Mouse (Mus musculus) spleen, adult 2 months (tissue): Measurements from ENCODE around the gene Mcub. TPM values are rescaled to one million over a fixed set of nuclear protein-coding genes. Genes with fewer than 3 reads are reported as not detected.

Experiments
- DNase-seq, 2 experiments: peaks; one replicate each; pipeline versions ENCODE4 v3.0.0 to v3.0.0-alpha.2; 2012 to 2021; ENCODE audit warnings: low spot score in 2 of 2, low read depth in 1 of 2
- H3K27ac ChIP-seq: fragments of 200-500 bp; 2 replicates; pipeline ENCODE4 v1.5.1; 2012; ENCODE audit warnings: low read length, inconsistent platforms; ENCODE audit not compliant: insufficient read depth
- H3K27me3 ChIP-seq: fragments of 200-500 bp; 2 replicates; pipeline ENCODE4 v1.6.1; 2012; ENCODE audit warnings: mild to moderate bottlenecking, moderate library complexity, low read length, inconsistent platforms; ENCODE audit not compliant: control insufficient read depth, insufficient read depth
- H3K36me3 ChIP-seq: fragments of 200-500 bp; 2 replicates; pipeline ENCODE4 v1.6.1; 2012; ENCODE audit warnings: mild to moderate bottlenecking, low read length, inconsistent platforms; ENCODE audit not compliant: control insufficient read depth, insufficient read depth
- H3K4me1 ChIP-seq: fragments of 200-500 bp; 2 replicates; pipeline ENCODE4 v1.6.1; 2011; ENCODE audit warnings: inconsistent platforms; ENCODE audit not compliant: control insufficient read depth, insufficient read depth, insufficient read length
- H3K4me3 ChIP-seq: fragments of 200-500 bp; 2 replicates; pipeline ENCODE4 v1.5.1; 2011; ENCODE audit warnings: mild to moderate bottlenecking, inconsistent platforms; ENCODE audit not compliant: insufficient read depth, insufficient read length; ENCODE audit errors: extremely low read depth
- CTCF ChIP-seq: fragments of 200-500 bp; IDR thresholded peaks from 2 replicates; pipeline ENCODE4 v1.5.1; 2011; ENCODE audit warnings: mild to moderate bottlenecking, inconsistent platforms; ENCODE audit not compliant: insufficient read depth, insufficient read length, insufficient replicate concordance; ENCODE audit errors: extremely low read depth
- POLR2A ChIP-seq: fragments of 200-500 bp; IDR thresholded peaks from 2 replicates; pipeline ENCODE4 v1.6.1; 2011; ENCODE audit warnings: low read depth, low read length, inconsistent platforms
- WGBS: fragments of 180-500 bp; shearing (Covaris S2); methylation state at CpG from one replicate; pipeline ENCODE4 v1.1.7; 2018; 5-methylcytosine and 5-hydroxymethylcytosine counted together
- polyA plus RNA-seq: library from polyadenylated mRNA; depleted of rRNA; stranded (reverse); fragments of >200 nt; gene quantifications from 2 replicates; pipeline ENCODE4 v1.2.3, GENCODE M21; 2012; rRNA removed

Gene Mcub
- 3.2 and 3.6 TPM in 2 replicates for polyA plus RNA-seq

DNA sequence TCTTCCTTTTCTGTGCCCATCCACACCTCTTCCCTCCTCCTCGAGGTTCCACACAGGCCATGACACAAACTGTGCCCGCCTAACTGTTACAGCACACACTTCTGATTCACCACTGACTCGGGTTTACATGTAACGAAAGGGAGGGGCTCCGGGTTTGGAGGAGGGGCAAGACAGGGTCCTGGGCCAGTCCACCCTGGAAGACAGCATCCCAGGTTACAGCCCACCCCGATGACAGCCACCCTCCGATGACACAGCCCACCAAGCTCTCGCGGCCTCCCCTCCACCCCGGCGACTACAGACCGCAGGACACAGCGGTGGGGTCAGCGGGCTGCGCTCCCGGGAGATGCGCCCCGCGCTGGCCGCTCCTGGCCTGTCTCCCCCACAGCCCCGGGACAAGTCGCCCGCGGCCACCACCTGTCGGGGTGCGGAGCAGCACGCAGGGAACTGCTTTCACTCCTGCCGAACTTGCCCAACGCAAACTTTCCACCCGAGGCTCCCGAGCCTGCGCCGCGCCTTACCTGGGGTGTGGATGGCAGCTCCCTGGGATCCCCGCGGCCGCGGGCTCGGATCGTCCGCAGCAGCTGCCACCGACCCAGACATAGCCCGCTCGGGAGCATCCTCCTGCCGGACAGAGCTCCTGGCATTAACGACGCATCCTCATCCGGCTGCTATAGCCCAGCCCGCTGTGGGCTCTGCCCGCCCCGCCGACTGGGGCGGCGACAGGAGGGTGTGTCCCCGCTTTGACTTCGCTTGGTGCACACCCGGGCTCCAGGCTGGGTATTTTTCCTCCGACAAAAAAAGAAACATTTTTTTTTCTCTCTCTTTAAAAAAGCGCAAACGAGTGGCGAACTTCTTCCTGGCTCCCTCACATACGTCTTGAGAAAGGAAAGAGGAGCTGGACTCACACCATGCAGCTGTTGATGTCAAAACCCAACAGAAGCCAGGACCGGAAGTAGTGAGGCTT is at the start of gene Mcub:
Gene Mcub, minus strand, starts transcription at position 775 of the 964 bp plus-strand sequence.
- Histone ChIP-seq H3K27me3 (peaks cover 9% of the 10 kb centered on the region), H3K27ac (no peak within 1 kb of the TSS), H3K36me3 (no peaks in the 10 kb centered on the region), H3K4me1 (peaks cover 11% of the 10 kb centered on the region), H3K4me3 (peak within 1 kb of the TSS; percentile 72)
- peak; percentile 24 to 35 for DNase-seq
- TF ChIP-seq CTCF (no peak), POLR2A (no peak)
- 2% methylated on average over 62 of the region's 63 CpGs for WGBS

GRCm38 (mm10) chr3:130012943-130013342 is 42.9 kb upstream of the Mcub start:
- WGBS = 40% methylated on average over 2 of the region's 2 CpGs
- DNase-seq = no peak
- TF ChIP-seq CTCF (no peak), POLR2A (no peak)
- Histone ChIP-seq H3K4me1 (no peaks in the 10 kb centered on the region), H3K4me3 (no peak overlapping the region), H3K27ac (no peak overlapping the region), H3K36me3 (peaks cover 8% of the 10 kb centered on the region), H3K27me3 (no peaks in the 10 kb centered on the region)

DNA sequence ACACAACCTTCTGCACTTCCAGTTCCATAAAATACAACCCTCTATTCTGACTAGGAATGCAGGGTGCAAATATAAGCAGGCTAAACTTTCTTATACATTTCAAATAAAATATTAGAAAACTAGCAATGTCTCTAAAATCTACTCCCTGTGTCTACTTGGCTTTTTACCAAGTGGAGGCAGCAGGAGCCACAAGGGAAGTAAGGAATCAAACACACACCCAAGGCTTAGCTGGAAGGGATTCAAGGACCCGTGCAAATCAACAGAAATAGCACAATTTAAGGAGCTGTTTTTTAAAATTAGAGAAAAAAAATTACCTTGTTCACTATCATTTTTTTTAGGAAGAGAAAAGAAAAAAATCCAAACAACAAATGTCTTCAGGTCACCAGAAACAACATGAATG is 41.2 kb upstream of the Mcub start:
- WGBS = 87% methylated on average over 1 of the region's 1 CpGs
- Histone ChIP-seq H3K4me3 (no peak overlapping the region), H3K27me3 (no peaks in the 10 kb centered on the region), H3K27ac (no peak overlapping the region), H3K4me1 (no peaks in the 10 kb centered on the region), H3K36me3 (peaks cover 15% of the 10 kb centered on the region)
- no peak for TF ChIP-seq POLR2A
- no peak for TF ChIP-seq CTCF
- DNase-seq = no peak

DNA sequence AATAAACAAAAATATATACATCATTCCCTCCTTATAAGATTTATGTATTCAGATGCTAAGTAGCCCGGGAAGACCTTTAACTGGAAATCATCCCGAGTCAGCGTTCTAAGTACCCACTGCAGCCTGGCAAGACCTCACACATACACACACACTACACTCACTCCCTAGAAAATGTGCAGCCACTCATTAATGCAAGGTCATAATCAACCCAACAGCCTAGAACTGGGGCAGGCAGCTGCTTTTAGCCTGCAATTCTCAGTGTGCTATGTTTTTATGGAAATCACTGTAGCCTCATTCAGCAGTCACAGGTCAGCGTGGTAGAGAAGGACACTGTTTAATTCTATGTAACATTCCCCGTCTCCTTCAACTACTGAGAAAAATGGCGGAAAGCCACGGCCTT is 36.1 kb upstream of the Mcub start:
- DNase-seq = no peak
- H3K36me3 ChIP-seq = peaks cover 37% of the 10 kb centered on the region
- H3K4me3 ChIP-seq = no peak overlapping the region
- TF ChIP-seq CTCF = no peak
- TF ChIP-seq POLR2A = no peak
- no peaks in the 10 kb centered on the region for H3K4me1 ChIP-seq
- WGBS = 93% methylated on average over 7 of the region's 7 CpGs
- H3K27ac ChIP-seq = no peak overlapping the region
- no peaks in the 10 kb centered on the region for H3K27me3 ChIP-seq

GRCm38 (mm10) chr3:130000926-130001325 is 30.9 kb upstream of the Mcub start:
- H3K4me3 ChIP-seq = no peak overlapping the region
- H3K27me3 ChIP-seq = no peaks in the 10 kb centered on the region
- H3K27ac ChIP-seq = no peak overlapping the region
- H3K36me3 ChIP-seq = peaks cover 34% of the 10 kb centered on the region
- no peaks in the 10 kb centered on the region for H3K4me1 ChIP-seq
- no peak for TF ChIP-seq CTCF
- TF ChIP-seq POLR2A = no peak
- DNase-seq = no peak
- 95% methylated on average over 11 of the region's 11 CpGs for WGBS

DNA sequence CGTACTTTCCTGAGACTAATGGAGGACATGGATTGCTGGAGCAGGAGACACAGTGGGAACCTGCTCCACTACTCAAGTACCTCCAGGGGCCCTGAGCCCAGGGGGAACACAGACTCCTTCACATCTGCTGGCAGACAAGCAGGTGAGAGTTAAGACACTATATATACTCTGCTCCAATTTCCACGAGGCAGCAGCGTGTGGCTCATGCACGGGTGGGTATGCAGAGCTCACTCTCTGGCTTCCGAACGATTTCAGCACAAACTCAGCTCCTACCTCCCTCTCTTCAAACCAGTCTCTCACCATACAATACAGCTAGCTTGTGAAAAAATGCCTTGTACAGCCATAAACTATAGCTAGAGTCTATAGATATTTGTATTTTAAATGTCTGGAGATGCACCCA is 28.5 kb upstream of the Mcub start:
- H3K27ac ChIP-seq = no peak overlapping the region
- TF ChIP-seq CTCF (no peak), POLR2A (no peak)
- WGBS = 92% methylated on average over 6 of the region's 6 CpGs
- no peaks in the 10 kb centered on the region for H3K4me1 ChIP-seq
- H3K27me3 ChIP-seq = no peaks in the 10 kb centered on the region
- peaks cover 37% of the 10 kb centered on the region for H3K36me3 ChIP-seq
- no peak overlapping the region for H3K4me3 ChIP-seq
- no peak for DNase-seq

DNA sequence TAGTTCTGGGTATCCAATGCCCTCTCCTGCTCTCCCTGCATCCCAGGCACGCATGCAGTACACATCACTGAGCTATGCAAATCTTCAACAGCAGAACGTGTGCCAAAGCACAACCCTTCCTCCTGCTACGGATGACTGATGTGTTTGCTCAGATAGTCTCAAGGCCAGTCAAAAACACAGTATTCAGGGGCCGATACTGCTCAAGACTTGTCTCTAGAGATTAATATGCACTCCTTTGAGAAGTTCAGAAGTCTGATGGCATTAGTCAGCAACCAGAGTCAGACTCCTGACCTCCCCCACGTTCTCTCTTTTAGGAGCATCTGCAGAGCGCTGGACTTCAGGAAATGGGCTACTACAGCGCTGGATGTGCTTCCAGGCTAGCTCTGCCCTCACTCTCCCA is 28.0 kb upstream of the Mcub start:
- Histone ChIP-seq H3K36me3 (peaks cover 37% of the 10 kb centered on the region), H3K4me1 (no peaks in the 10 kb centered on the region), H3K27me3 (no peaks in the 10 kb centered on the region), H3K27ac (no peak overlapping the region), H3K4me3 (no peak overlapping the region)
- 88% methylated on average over 7 of the region's 7 CpGs for WGBS
- TF ChIP-seq CTCF (no peak), POLR2A (no peak)
- DNase-seq = no peak
